Mouse (Mus musculus) hindbrain, embryonic 15.5 days (tissue): ENCODE results near the gene Cdkal1. TPM values are rescaled to one million over a fixed set of nuclear protein-coding genes. Genes with fewer than 3 reads are reported as not detected.
A peak's percentile ranks its signal among the peaks of the same experiment; 100 is the strongest.

Experiments
- ATAC-seq: fragments of 200-750 bp; cut with Nextera tagmentation; 2 replicates; pipeline ENCODE4 v1.8.0; 2017; ENCODE audit warnings: low read depth, moderate number of reproducible peaks, moderate TSS enrichment; ENCODE audit not compliant: low FRiP score
- H3K27ac ChIP-seq: fragments of 300-500 bp; sonication (generic); replicated peaks from 2 replicates; pipeline ENCODE4 v1.5.1; 2015; ENCODE audit warnings: mild to moderate bottlenecking, inconsistent platforms
- H3K27me3 ChIP-seq: fragments of 300-500 bp; sonication (generic); 2 replicates; pipeline ENCODE4 v1.6.1; 2015; ENCODE audit warnings: control low read depth, inconsistent platforms
- H3K36me3 ChIP-seq: fragments of 300-500 bp; sonication (generic); 2 replicates; pipeline ENCODE4 v1.6.1; 2015; ENCODE audit warnings: control low read depth, inconsistent platforms
- H3K4me1 ChIP-seq: fragments of 300-500 bp; sonication (generic); replicated peaks from 2 replicates; pipeline ENCODE4 v1.6.1; 2015; ENCODE audit warnings: control low read depth, inconsistent platforms
- H3K4me2 ChIP-seq: fragments of 300-500 bp; sonication (generic); 2 replicates; pipeline ENCODE4 v1.6.1; 2015; ENCODE audit warnings: moderate library complexity, mild to moderate bottlenecking, inconsistent platforms
- H3K4me3 ChIP-seq: fragments of 300-500 bp; sonication (generic); 2 replicates; pipeline ENCODE4 v1.5.1; 2015; ENCODE audit warnings: mild to moderate bottlenecking, inconsistent platforms
- H3K9ac ChIP-seq: fragments of 300-500 bp; sonication (generic); 2 replicates; pipeline ENCODE4 v1.6.1; 2015; ENCODE audit warnings: inconsistent platforms
- H3K9me3 ChIP-seq: fragments of 300-500 bp; sonication (generic); 2 replicates; pipeline ENCODE4 v1.6.1; 2016; ENCODE audit warnings: control low read depth, inconsistent platforms
- WGBS: fragments of 180-500 bp; shearing (Covaris S2); methylation state at CpG from one replicate; pipeline ENCODE4 v1.1.7; 2015; 5-methylcytosine and 5-hydroxymethylcytosine counted together
- polyA plus RNA-seq: library from polyadenylated mRNA; unstranded; fragments of >200 nt; fragmentation: Nextera tagmentation; extraction: Ambion mirVana; gene quantifications from 2 replicates; pipeline ENCODE4 v1.2.1, GENCODE M21; 2015

Gene Cdkal1
- polyA plus RNA-seq, 1 experiment from 2014 or later, result 20.2 TPM

GRCm38 (mm10) chr13:29351023-29351684 is 504.3 kb downstream of the Cdkal1 start:
- peaks cover 10% of the 10 kb centered on the region for H3K4me1 ChIP-seq
- 86% methylated on average over 9 of the region's 9 CpGs for WGBS
- ATAC-seq, result no peak
- H3K9ac ChIP-seq, result no peak overlapping the region
- H3K4me2 ChIP-seq, result no peak overlapping the region
- no peaks in the 10 kb centered on the region for H3K27me3 ChIP-seq
- H3K27ac ChIP-seq, result no peak overlapping the region
- no peaks in the 10 kb centered on the region for H3K9me3 ChIP-seq
- H3K4me3 ChIP-seq, result no peak overlapping the region
- no peaks in the 10 kb centered on the region for H3K36me3 ChIP-seq

GRCm38 (mm10) chr13:29350004-29350403 is 505.5 kb downstream of the Cdkal1 start:
- 68% methylated on average over 4 of the region's 4 CpGs for WGBS
- H3K27ac ChIP-seq, result no peak overlapping the region
- H3K36me3 ChIP-seq, result no peaks in the 10 kb centered on the region
- no peaks in the 10 kb centered on the region for H3K27me3 ChIP-seq
- H3K9ac ChIP-seq, result no peak overlapping the region
- H3K4me1 ChIP-seq, result no peaks in the 10 kb centered on the region; the same call in 1 of the 2 replicates
- H3K9me3 ChIP-seq, result no peaks in the 10 kb centered on the region
- no peak overlapping the region for H3K4me3 ChIP-seq
- no peak for ATAC-seq
- no peak overlapping the region for H3K4me2 ChIP-seq

GRCm38 (mm10) chr13:29349386-29349961 is 506.0 kb downstream of the Cdkal1 start:
- no peak overlapping the region for H3K4me3 ChIP-seq
- no peak overlapping the region for H3K4me2 ChIP-seq
- H3K27me3 ChIP-seq, result no peaks in the 10 kb centered on the region
- ATAC-seq, result no peak
- H3K27ac ChIP-seq, result no peak overlapping the region
- no peaks in the 10 kb centered on the region for H3K36me3 ChIP-seq
- H3K9ac ChIP-seq, result no peak overlapping the region
- no peaks in the 10 kb centered on the region for H3K9me3 ChIP-seq
- 55% methylated on average over 7 of the region's 7 CpGs for WGBS
- H3K4me1 ChIP-seq, result no peaks in the 10 kb centered on the region; the same call in 1 of the 2 replicates

- Histone ChIP-seq H3K9me3 (no peaks in the 10 kb centered on the region), H3K36me3 (no peaks in the 10 kb centered on the region), H3K4me3 (no peak overlapping the region), H3K27me3 (no peaks in the 10 kb centered on the region), H3K9ac (no peak overlapping the region), H3K27ac (no peak overlapping the region), H3K4me2 (no peak overlapping the region), H3K4me1 (no peaks in the 10 kb centered on the region)
- ATAC-seq, result no peak
- WGBS, result 97% methylated on average over 3 of the region's 3 CpGs
Observed at GRCm38 (mm10) chr13:29348331-29348730, 507.1 kb downstream of the Cdkal1 start.

- 72% methylated on average over 6 of the region's 6 CpGs for WGBS
- H3K4me2 ChIP-seq, result no peak overlapping the region
- 0 out of 2 replicates have a peak, but pooled peaks have one; percentile 30 for ATAC-seq
Observed at GRCm38 (mm10) chr13:29332640-29333412, 522.6 kb downstream of the Cdkal1 start.

GRCm38 (mm10) chr13:29325946-29326345 is 529.5 kb downstream of the Cdkal1 start:
- Histone ChIP-seq H3K27ac (no peak overlapping the region), H3K9me3 (no peaks in the 10 kb centered on the region), H3K4me1 (no peaks in the 10 kb centered on the region), H3K4me3 (no peak overlapping the region), H3K36me3 (no peaks in the 10 kb centered on the region), H3K9ac (no peak overlapping the region), H3K4me2 (no peak overlapping the region), H3K27me3 (no peaks in the 10 kb centered on the region)
- 84% methylated on average over 4 of the region's 4 CpGs for WGBS
- no peak for ATAC-seq

More at GRCm38 (mm10) chr13:29332640-29333412, 522.6 kb downstream of the Cdkal1 start:
- Histone ChIP-seq H3K27ac (0 out of 2 replicates have a peak overlapping the region, but pooled peaks have one; percentile 3), H3K27me3 (no peaks in the 10 kb centered on the region), H3K4me1 (no peaks in the 10 kb centered on the region), H3K36me3 (no peaks in the 10 kb centered on the region), H3K4me3 (no peak overlapping the region), H3K9me3 (no peaks in the 10 kb centered on the region), H3K9ac (no peak overlapping the region)

- Histone ChIP-seq H3K4me3 (no peak overlapping the region), H3K36me3 (no peaks in the 10 kb centered on the region), H3K27ac (no peak overlapping the region), H3K9ac (no peak overlapping the region), H3K27me3 (no peaks in the 10 kb centered on the region), H3K4me1 (no peaks in the 10 kb centered on the region), H3K9me3 (no peaks in the 10 kb centered on the region), H3K4me2 (no peak overlapping the region)
- WGBS, result 43% methylated on average over 2 of the region's 2 CpGs
- no peak for ATAC-seq
Observed at GRCm38 (mm10) chr13:29320421-29320820, 535.1 kb downstream of the Cdkal1 start.

- H3K9ac ChIP-seq, result no peak overlapping the region
- no peak overlapping the region for H3K27ac ChIP-seq
- ATAC-seq, result no peak
- H3K27me3 ChIP-seq, result no peaks in the 10 kb centered on the region
- no peak overlapping the region for H3K4me3 ChIP-seq
- peaks cover 6% of the 10 kb centered on the region; the same call in 1 of the 2 replicates for H3K4me1 ChIP-seq
- no peaks in the 10 kb centered on the region for H3K36me3 ChIP-seq
- no peak overlapping the region for H3K4me2 ChIP-seq
- WGBS, result 94% methylated on average over 1 of the region's 1 CpGs
- H3K9me3 ChIP-seq, result no peaks in the 10 kb centered on the region
Observed at GRCm38 (mm10) chr13:29317703-29318102, 537.8 kb downstream of the Cdkal1 start.

GRCm38 (mm10) chr13:29316271-29316670 is 539.2 kb downstream of the Cdkal1 start:
- no peak overlapping the region for H3K4me2 ChIP-seq
- 93% methylated on average over 5 of the region's 5 CpGs for WGBS
- no peak overlapping the region for H3K4me3 ChIP-seq
- H3K9ac ChIP-seq, result no peak overlapping the region
- H3K36me3 ChIP-seq, result no peaks in the 10 kb centered on the region
- H3K27ac ChIP-seq, result no peak overlapping the region
- ATAC-seq, result no peak
- H3K27me3 ChIP-seq, result no peaks in the 10 kb centered on the region
- H3K4me1 ChIP-seq, result peaks cover 6% of the 10 kb centered on the region; the same call in 1 of the 2 replicates
- no peaks in the 10 kb centered on the region for H3K9me3 ChIP-seq

- Histone ChIP-seq H3K27ac (no peak overlapping the region), H3K9ac (no peak overlapping the region), H3K4me3 (no peak overlapping the region), H3K4me1 (peaks cover 6% of the 10 kb centered on the region; the same call in 1 of the 2 replicates), H3K9me3 (no peaks in the 10 kb centered on the region), H3K27me3 (no peaks in the 10 kb centered on the region), H3K36me3 (no peaks in the 10 kb centered on the region), H3K4me2 (no peak overlapping the region)
- WGBS, result 7% methylated on average over 2 of the region's 2 CpGs
- 0 out of 2 replicates have a peak, but pooled peaks have one; percentile 59 for ATAC-seq
Observed at GRCm38 (mm10) chr13:29312026-29312425, 543.4 kb downstream of the Cdkal1 start.

GRCm38 (mm10) chr13:29307420-29307819 is 548.1 kb downstream of the Cdkal1 start:
- WGBS, result 39% methylated on average over 6 of the region's 6 CpGs

More at GRCm38 (mm10) chr13:29307420-29307819, 548.1 kb downstream of the Cdkal1 start:
- H3K4me1 ChIP-seq, result no peaks in the 10 kb centered on the region
- H3K9me3 ChIP-seq, result no peaks in the 10 kb centered on the region
- H3K4me3 ChIP-seq, result no peak overlapping the region
- no peak overlapping the region for H3K27ac ChIP-seq
- H3K9ac ChIP-seq, result no peak overlapping the region
- H3K4me2 ChIP-seq, result no peak overlapping the region
- H3K36me3 ChIP-seq, result no peaks in the 10 kb centered on the region
- no peak for ATAC-seq
- no peaks in the 10 kb centered on the region for H3K27me3 ChIP-seq
